Mouse (Mus musculus): ENCODE data around the gene Cntn4.

DNA sequence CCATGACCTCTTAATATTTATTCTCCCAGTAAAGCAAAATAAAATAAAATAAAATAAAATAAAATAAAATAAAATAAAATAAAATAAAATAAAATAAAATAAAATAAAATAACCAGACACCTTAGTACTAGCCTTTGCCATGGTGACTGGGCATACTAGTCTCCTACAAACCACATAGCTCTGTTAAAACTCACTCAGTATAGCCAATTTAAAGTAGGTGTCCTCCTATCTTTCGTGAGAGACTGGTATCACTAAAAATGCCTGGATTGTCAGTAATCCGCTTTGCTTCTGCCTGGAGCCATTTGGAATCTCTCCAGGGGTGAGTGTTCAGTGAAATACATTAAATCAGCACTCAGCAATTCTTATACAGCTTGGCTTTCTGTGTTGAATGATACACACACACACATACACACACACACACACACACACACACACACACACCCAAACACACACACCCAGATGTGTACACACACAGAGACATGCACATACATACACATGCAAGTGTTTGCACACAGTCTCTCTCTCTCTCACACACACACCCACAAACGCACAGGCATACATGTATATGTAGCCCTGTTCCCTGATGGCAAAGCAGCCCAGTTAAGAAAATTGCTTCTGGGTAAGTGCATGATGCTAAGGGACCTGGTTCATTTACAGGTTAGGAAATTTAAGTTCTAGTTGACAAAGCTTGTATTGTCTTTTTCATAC is 776.8 kb downstream of the Cntn4 start:
- TF ChIP-seq CTCF (IDR thresholded peaks at IDR 0.05; ENCODE audit: low read depth) (no peak), EP300 (IDR thresholded peaks at IDR 0.05; ENCODE audit: low read depth) (no peak)
